Mouse (Mus musculus): Measurements from ENCODE around the gene Sema3b. TPM values are rescaled to one million over a fixed set of nuclear protein-coding genes. Genes with fewer than 3 reads are reported as not detected.

Gene Sema3b
- polyA plus RNA-seq, 1 experiment from 2014 or later = 3.9 TPM

GRCm38 (mm10) chr9:107630576-107630975 is 21.5 kb upstream of the Sema3b start:
- no peaks in the 10 kb centered on the region for H3K9me3 ChIP-seq
- peak overlapping the region; percentile 87 for H3K4me3 ChIP-seq

GRCm38 (mm10) chr9:107629901-107630425 is 20.9 kb upstream of the Sema3b start:
- no peaks in the 10 kb centered on the region for H3K27me3 ChIP-seq (ENCODE audit: insufficient read depth, poor library complexity, severe bottlenecking)
- peak overlapping the region; percentile 87 for H3K4me3 ChIP-seq
- no peaks in the 10 kb centered on the region for H3K9me3 ChIP-seq
- peaks cover 48% of the 10 kb centered on the region for H3K36me3 ChIP-seq
- peak; percentile 70 for DNase-seq (ENCODE audit: low spot score)
- H3K27ac ChIP-seq = peak overlapping the region; percentile 99
- 11% methylated on average over 14 of the region's 14 CpGs for WGBS
- H3K4me1 ChIP-seq (replicated peaks) = peaks cover 98% of the 10 kb centered on the region

More at GRCm38 (mm10) chr9:107630576-107630975, 21.5 kb upstream of the Sema3b start:
- H3K27me3 ChIP-seq (ENCODE audit: insufficient read depth, poor library complexity, severe bottlenecking) = no peaks in the 10 kb centered on the region
- H3K4me1 ChIP-seq (replicated peaks) = peaks cover 96% of the 10 kb centered on the region
- peak; percentile 89 for DNase-seq (ENCODE audit: low spot score)
- peaks cover 42% of the 10 kb centered on the region for H3K36me3 ChIP-seq
- H3K27ac ChIP-seq = peak overlapping the region; percentile 99
- WGBS = 5% methylated on average over 4 of the region's 4 CpGs

GRCm38 (mm10) chr9:107629411-107629730 is 20.3 kb upstream of the Sema3b start:
- H3K4me1 ChIP-seq (replicated peaks) = peaks cover 100% of the 10 kb centered on the region
- 30% methylated on average over 4 of the region's 4 CpGs for WGBS
- peak overlapping the region; percentile 99 for H3K27ac ChIP-seq
- H3K9me3 ChIP-seq = no peaks in the 10 kb centered on the region
- no peak for DNase-seq (ENCODE audit: low spot score)
- H3K36me3 ChIP-seq = peaks cover 54% of the 10 kb centered on the region
- peak overlapping the region; percentile 87 for H3K4me3 ChIP-seq
- H3K27me3 ChIP-seq (ENCODE audit: insufficient read depth, poor library complexity, severe bottlenecking) = no peaks in the 10 kb centered on the region

GRCm38 (mm10) chr9:107628721-107629410 is 19.8 kb upstream of the Sema3b start:
- H3K9me3 ChIP-seq = no peaks in the 10 kb centered on the region
- H3K27ac ChIP-seq = peak overlapping the region; percentile 99
- peaks cover 59% of the 10 kb centered on the region for H3K36me3 ChIP-seq
- peak; percentile 42 for DNase-seq (ENCODE audit: low spot score)
- 40% methylated on average over 15 of the region's 15 CpGs for WGBS
- H3K27me3 ChIP-seq (ENCODE audit: insufficient read depth, poor library complexity, severe bottlenecking) = no peaks in the 10 kb centered on the region
- peaks cover 100% of the 10 kb centered on the region for H3K4me1 ChIP-seq (replicated peaks)
- peak overlapping the region; percentile 87 for H3K4me3 ChIP-seq

GRCm38 (mm10) chr9:107627387-107628255 is 18.6 kb upstream of the Sema3b start:
- H3K4me1 ChIP-seq (replicated peaks) = peaks cover 91% of the 10 kb centered on the region
- H3K27ac ChIP-seq = peak overlapping the region; percentile 99
- no peaks in the 10 kb centered on the region for H3K9me3 ChIP-seq
- 26% methylated on average over 20 of the region's 20 CpGs for WGBS
- peaks cover 66% of the 10 kb centered on the region for H3K36me3 ChIP-seq
- peak overlapping the region; percentile 87 for H3K4me3 ChIP-seq
- no peaks in the 10 kb centered on the region for H3K27me3 ChIP-seq (ENCODE audit: insufficient read depth, poor library complexity, severe bottlenecking)
- no peak for DNase-seq (ENCODE audit: low spot score)

GRCm38 (mm10) chr9:107626844-107627277 is 17.8 kb upstream of the Sema3b start:
- DNase-seq (ENCODE audit: low spot score) = peak; percentile 96
- Histone ChIP-seq H3K27ac (peak overlapping the region; percentile 99), H3K4me1 (replicated peaks) (peaks cover 84% of the 10 kb centered on the region), H3K4me3 (peak overlapping the region; percentile 87), H3K9me3 (no peaks in the 10 kb centered on the region), H3K36me3 (peaks cover 66% of the 10 kb centered on the region), H3K27me3 (ENCODE audit: insufficient read depth, poor library complexity, severe bottlenecking) (no peaks in the 10 kb centered on the region)
- 0% methylated on average over 2 of the region's 2 CpGs for WGBS

- peak overlapping the region; percentile 87 for H3K4me3 ChIP-seq
Observed at GRCm38 (mm10) chr9:107626158-107626843, 17.3 kb upstream of the Sema3b start.

GRCm38 (mm10) chr9:107625351-107626128 is 16.5 kb upstream of the Sema3b start:
- WGBS = 88% methylated on average over 12 of the region's 12 CpGs
- Histone ChIP-seq H3K36me3 (peaks cover 74% of the 10 kb centered on the region), H3K27me3 (ENCODE audit: insufficient read depth, poor library complexity, severe bottlenecking) (no peaks in the 10 kb centered on the region), H3K9me3 (no peaks in the 10 kb centered on the region), H3K27ac (peak overlapping the region; percentile 99), H3K4me1 (replicated peaks) (peaks cover 70% of the 10 kb centered on the region), H3K4me3 (0 out of 2 replicates have a peak overlapping the region, but pooled peaks have one; percentile 11)
- no peak for DNase-seq (ENCODE audit: low spot score)

More at GRCm38 (mm10) chr9:107626158-107626843, 17.3 kb upstream of the Sema3b start:
- H3K36me3 ChIP-seq = peaks cover 66% of the 10 kb centered on the region
- DNase-seq (ENCODE audit: low spot score) = no peak
- H3K4me1 ChIP-seq (replicated peaks) = peaks cover 78% of the 10 kb centered on the region
- 35% methylated on average over 15 of the region's 15 CpGs for WGBS
- no peaks in the 10 kb centered on the region for H3K9me3 ChIP-seq
- H3K27ac ChIP-seq = peak overlapping the region; percentile 99
- H3K27me3 ChIP-seq (ENCODE audit: insufficient read depth, poor library complexity, severe bottlenecking) = no peaks in the 10 kb centered on the region

- Histone ChIP-seq H3K9me3 (no peaks in the 10 kb centered on the region), H3K4me3 (0 out of 2 replicates have a peak overlapping the region, but pooled peaks have one; percentile 11), H3K27ac (peak overlapping the region; percentile 99), H3K27me3 (ENCODE audit: insufficient read depth, poor library complexity, severe bottlenecking) (no peaks in the 10 kb centered on the region), H3K36me3 (peaks cover 79% of the 10 kb centered on the region), H3K4me1 (replicated peaks) (peaks cover 64% of the 10 kb centered on the region)
- no peak for DNase-seq (ENCODE audit: low spot score)
- 79% methylated on average over 3 of the region's 3 CpGs for WGBS
Observed at GRCm38 (mm10) chr9:107624951-107625350, 15.9 kb upstream of the Sema3b start.

GRCm38 (mm10) chr9:107624539-107624938 is 15.5 kb upstream of the Sema3b start:
- peaks cover 84% of the 10 kb centered on the region for H3K36me3 ChIP-seq

GRCm38 (mm10) chr9:107620954-107621353 is 11.9 kb upstream of the Sema3b start:
- Histone ChIP-seq H3K9me3 (no peaks in the 10 kb centered on the region), H3K4me1 (replicated peaks) (peaks cover 39% of the 10 kb centered on the region), H3K27ac (no peak overlapping the region), H3K4me3 (no peak overlapping the region), H3K36me3 (peaks cover 97% of the 10 kb centered on the region), H3K27me3 (ENCODE audit: insufficient read depth, poor library complexity, severe bottlenecking) (no peaks in the 10 kb centered on the region)
- DNase-seq (ENCODE audit: low spot score) = no peak

More at GRCm38 (mm10) chr9:107624539-107624938, 15.5 kb upstream of the Sema3b start:
- 67% methylated on average over 5 of the region's 5 CpGs for WGBS
- Histone ChIP-seq H3K27me3 (ENCODE audit: insufficient read depth, poor library complexity, severe bottlenecking) (no peaks in the 10 kb centered on the region), H3K9me3 (no peaks in the 10 kb centered on the region), H3K27ac (peak overlapping the region; percentile 99), H3K4me1 (replicated peaks) (peaks cover 63% of the 10 kb centered on the region), H3K4me3 (no peak overlapping the region)
- DNase-seq (ENCODE audit: low spot score) = no peak

GRCm38 (mm10) chr9:107619546-107619879 is 10.5 kb upstream of the Sema3b start:
- no peaks in the 10 kb centered on the region for H3K9me3 ChIP-seq
- DNase-seq (ENCODE audit: low spot score) = no peak
- 87% methylated on average over 13 of the region's 13 CpGs for WGBS
- no peaks in the 10 kb centered on the region for H3K27me3 ChIP-seq (ENCODE audit: insufficient read depth, poor library complexity, severe bottlenecking)
- H3K4me3 ChIP-seq = no peak overlapping the region
- peaks cover 39% of the 10 kb centered on the region for H3K4me1 ChIP-seq (replicated peaks)
- H3K36me3 ChIP-seq = peaks cover 98% of the 10 kb centered on the region
- peak overlapping the region; percentile 53; the same call in 1 of the 2 replicates for H3K27ac ChIP-seq

Data from hindbrain, embryonic 10.5 days (tissue).